Mouse (Mus musculus): ENCODE data around the gene Cox14. TPM values are rescaled to one million over a fixed set of nuclear protein-coding genes. Genes with fewer than 3 reads are reported as not detected.
"Not testable (repeated sequence)": the region's sequence is repeated elsewhere in the genome, so short reads cannot be mapped to it uniquely, and the experiment has no call there.

Gene Cox14
- polyA plus RNA-seq, 1 experiment from 2014 or later: 241 TPM

- DNase-seq (ENCODE audit: low spot score): no peak
These were observed 1.1 kb downstream of the Cox14 start for GRCm38 (mm10) chr15:99726549-99726948.

- not testable (repeated sequence) for DNase-seq (ENCODE audit: low spot score)
These were observed 1.6 kb downstream of the Cox14 start for GRCm38 (mm10) chr15:99727039-99727438.

GRCm38 (mm10) chr15:99727525-99727924 is 2.1 kb downstream of the Cox14 start:
- no peak for DNase-seq (ENCODE audit: low spot score)

GRCm38 (mm10) chr15:99728211-99728610 is 2.8 kb downstream of the Cox14 start:
- DNase-seq (ENCODE audit: low spot score): no peak

GRCm38 (mm10) chr15:99729056-99729783 is 3.8 kb downstream of the Cox14 start:
- peak; percentile 36 for DNase-seq (ENCODE audit: low spot score)

- DNase-seq (ENCODE audit: low spot score): no peak
These were observed 5.7 kb downstream of the Cox14 start for GRCm38 (mm10) chr15:99731167-99731566.

GRCm38 (mm10) chr15:99731678-99732077 is 6.3 kb downstream of the Cox14 start:
- DNase-seq (ENCODE audit: low spot score): no peak

- no peak for DNase-seq (ENCODE audit: low spot score)
These were observed 7.8 kb downstream of the Cox14 start for GRCm38 (mm10) chr15:99733186-99733585.

- DNase-seq (ENCODE audit: low spot score): no peak
These were observed 10.2 kb downstream of the Cox14 start for GRCm38 (mm10) chr15:99735631-99736030.

GRCm38 (mm10) chr15:99736675-99737074 is 11.3 kb downstream of the Cox14 start:
- DNase-seq (ENCODE audit: low spot score): no peak

- DNase-seq (ENCODE audit: low spot score): no peak
These were observed 14.8 kb downstream of the Cox14 start for GRCm38 (mm10) chr15:99740229-99740628.

- DNase-seq (ENCODE audit: low spot score): no peak
These were observed 28.8 kb downstream of the Cox14 start for GRCm38 (mm10) chr15:99754204-99754603.

- DNase-seq (ENCODE audit: low spot score): no peak
These were observed 42.0 kb downstream of the Cox14 start for GRCm38 (mm10) chr15:99767467-99767866.

- DNase-seq (ENCODE audit: low spot score): no peak
These were observed 43.3 kb downstream of the Cox14 start for GRCm38 (mm10) chr15:99768761-99769160.

- no peak for DNase-seq (ENCODE audit: low spot score)
These were observed 45.6 kb downstream of the Cox14 start for GRCm38 (mm10) chr15:99771004-99771500.

- peak; percentile 53 for DNase-seq (ENCODE audit: low spot score)
These were observed 46.3 kb downstream of the Cox14 start for GRCm38 (mm10) chr15:99771601-99772276.

- DNase-seq (ENCODE audit: low spot score): peak; percentile 81
These were observed 47.0 kb downstream of the Cox14 start for GRCm38 (mm10) chr15:99772277-99772880.

- not testable (repeated sequence) for DNase-seq (ENCODE audit: low spot score)
These were observed 47.3 kb downstream of the Cox14 start, which contains the start of gene Cers5 for GRCm38 (mm10) chr15:99772881-99772924. Gene Cers5, minus strand, starts transcription at chr15:99772885.

GRCm38 (mm10) chr15:99772925-99773324 is 47.5 kb downstream of the Cox14 start:
- DNase-seq (ENCODE audit: low spot score): no peak
